Mouse (Mus musculus) CH12.LX (cell line): Measurements from ENCODE around the gene Ncam2.

ENCODE experiments used
- MEF2A ChIP-seq: IDR thresholded peaks from 2 replicates; pipeline ENCODE4 v1.6.1; 2014; ENCODE audit warnings: low read depth, mild to moderate bottlenecking, inconsistent platforms, low read length, improper control_type of control experiment, borderline replicate concordance
- RAD21 ChIP-seq: IDR thresholded peaks from 2 replicates; pipeline ENCODE4 v1.6.1; 2011; ENCODE audit warnings: low read depth, mild to moderate bottlenecking, low read length, improper control_type of control experiment, moderate library complexity
- TBP ChIP-seq: conservative IDR thresholded peaks from 2 replicates; pipeline ENCODE4 v1.6.1; 2011; ENCODE audit warnings: low read depth, low read length, improper control_type of control experiment
- UBTF ChIP-seq: IDR thresholded peaks from 2 replicates; pipeline ENCODE4 v1.6.1; 2012; ENCODE audit warnings: low read depth, mild to moderate bottlenecking, inconsistent platforms, low read length, improper control_type of control experiment, moderate library complexity

GRCm38 (mm10) chr16:81221176-81221575, 20.7 kb downstream of the Ncam2 start:
- TF ChIP-seq MEF2A = no peak
- TF ChIP-seq UBTF = no peak
- TF ChIP-seq TBP = no peak
- TF ChIP-seq RAD21 = no peak
